Mouse (Mus musculus): ENCODE results near the gene Rora.

DNA sequence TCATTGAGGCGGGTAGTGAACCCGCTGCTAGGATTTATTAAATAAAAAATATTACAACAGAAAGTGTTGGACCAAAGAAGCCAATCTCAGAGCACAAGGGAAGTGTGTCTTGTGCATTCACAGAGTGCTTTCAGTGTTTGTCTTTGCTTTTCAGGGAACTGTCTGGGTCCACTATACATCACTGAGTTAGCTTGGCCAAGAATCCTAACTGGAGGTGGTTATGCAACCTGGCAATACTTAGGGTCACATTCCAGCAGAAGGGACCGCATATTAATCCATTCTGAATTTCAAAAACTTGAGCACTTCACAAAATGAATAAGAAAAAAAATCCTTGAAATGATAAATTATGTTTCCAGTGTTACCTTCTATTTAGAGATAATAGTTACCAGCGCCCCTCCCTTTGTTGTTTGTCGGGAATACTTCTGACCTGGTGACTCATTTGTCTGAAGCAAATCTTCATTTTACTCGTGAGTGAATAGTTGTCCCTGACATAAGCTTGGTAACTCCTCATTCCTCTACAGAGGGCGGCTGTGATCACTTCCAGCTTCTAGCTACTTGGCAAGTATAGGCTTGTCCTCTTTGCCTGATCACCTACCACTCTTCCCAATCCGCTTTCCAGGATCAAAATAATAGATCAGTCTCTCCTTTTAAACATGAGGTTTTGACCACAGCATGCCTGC is 133.2 kb downstream of the Rora start:
- TF ChIP-seq CTCF (IDR thresholded peaks at IDR 0.05; ENCODE audit: low read depth) (no peak), EP300 (optimal IDR thresholded peaks at IDR 0.05) (no peak)

Data from stomach, postnatal 0 days (tissue).